Mouse (Mus musculus) ES-Bruce4 (cell line): ENCODE results near the gene Tcf7l1. TPM values are rescaled to one million over a fixed set of nuclear protein-coding genes. Genes with fewer than 3 reads are reported as not detected.

Source experiments
- H3K27ac ChIP-seq: 2 replicates; pipeline ENCODE4 v1.5.1; 2012; ENCODE audit warnings: low read length, inconsistent platforms; ENCODE audit not compliant: insufficient read depth
- H3K27me3 ChIP-seq: 2 replicates; pipeline ENCODE4 v1.6.1; 2012; ENCODE audit warnings: mild to moderate bottlenecking, low read length, inconsistent platforms; ENCODE audit not compliant: control insufficient read depth, poor library complexity, insufficient read depth, severe bottlenecking
- H3K36me3 ChIP-seq: 2 replicates; pipeline ENCODE4 v1.6.1; 2012; ENCODE audit warnings: inconsistent platforms, mild to moderate bottlenecking, low read length, moderate library complexity; ENCODE audit not compliant: control insufficient read depth, poor library complexity, insufficient read depth, severe bottlenecking
- H3K4me1 ChIP-seq: one replicate; pipeline ENCODE4 v1.8.1; 2011; ENCODE audit warnings: low read length; ENCODE audit not compliant: control insufficient read depth, insufficient read depth
- H3K4me3 ChIP-seq: 2 replicates; pipeline ENCODE4 v1.5.1; 2011; ENCODE audit warnings: low read depth, mild to moderate bottlenecking, low read length
- H3K9ac ChIP-seq: 2 replicates; pipeline ENCODE4 v1.6.1; 2012; ENCODE audit warnings: low read depth, mild to moderate bottlenecking, inconsistent platforms; ENCODE audit not compliant: poor library complexity, severe bottlenecking
- H3K9me3 ChIP-seq: replicated peaks from 2 replicates; pipeline ENCODE4 v1.6.1; 2012; ENCODE audit warnings: mild to moderate bottlenecking, low read length, inconsistent platforms; ENCODE audit not compliant: control insufficient read depth, poor library complexity, insufficient read depth, severe bottlenecking
- CTCF ChIP-seq: IDR thresholded peaks from one replicate; pipeline ENCODE4 v1.8.1; 2011; ENCODE audit warnings: low read depth, low read length
- EP300 ChIP-seq: IDR thresholded peaks from 2 replicates; pipeline ENCODE4 v1.6.1; 2011; ENCODE audit warnings: low read depth, low read length; ENCODE audit not compliant: insufficient read depth
- POLR2A ChIP-seq: IDR thresholded peaks from one replicate; pipeline ENCODE4 v1.8.1; 2011; ENCODE audit warnings: low read length; ENCODE audit not compliant: insufficient read depth
- polyA plus RNA-seq: library from polyadenylated mRNA; stranded (reverse); fragments of >200 nt; gene quantifications from 2 replicates; pipeline ENCODE4 v1.2.4, GENCODE M21; 2011; ENCODE audit warnings: low read depth; ENCODE audit not compliant: missing spikeins, insufficient read depth, insufficient read length

Gene Tcf7l1
- polyA plus RNA-seq, 1 experiment, result 84.8 TPM

- TF ChIP-seq POLR2A, result no peak
- no peak for TF ChIP-seq CTCF
- no peak for TF ChIP-seq EP300
- Histone ChIP-seq H3K4me1 (peaks cover 1% of the 10 kb centered on the region), H3K27ac (no peak overlapping the region), H3K36me3 (no peaks in the 10 kb centered on the region), H3K9ac (no peak overlapping the region), H3K27me3 (no peaks in the 10 kb centered on the region), H3K9me3 (no peaks in the 10 kb centered on the region), H3K4me3 (no peak overlapping the region)
These were observed 3.6 kb upstream of the Tcf7l1 start for GRCm38 (mm10) chr6:72792641-72793040.

GRCm38 (mm10) chr6:72787948-72788891 lies 834 bp downstream of the Tcf7l1 start:
- Histone ChIP-seq H3K36me3 (peaks cover 14% of the 10 kb centered on the region), H3K9me3 (no peaks in the 10 kb centered on the region), H3K4me1 (no peaks in the 10 kb centered on the region), H3K27ac (peak overlapping the region; percentile 28; the same call in 1 of the 2 replicates), H3K4me3 (peak overlapping the region; percentile 80), H3K9ac (peak overlapping the region; percentile 88), H3K27me3 (no peaks in the 10 kb centered on the region)
- TF ChIP-seq POLR2A (no peak), EP300 (peak; percentile 64), CTCF (no peak)

DNA sequence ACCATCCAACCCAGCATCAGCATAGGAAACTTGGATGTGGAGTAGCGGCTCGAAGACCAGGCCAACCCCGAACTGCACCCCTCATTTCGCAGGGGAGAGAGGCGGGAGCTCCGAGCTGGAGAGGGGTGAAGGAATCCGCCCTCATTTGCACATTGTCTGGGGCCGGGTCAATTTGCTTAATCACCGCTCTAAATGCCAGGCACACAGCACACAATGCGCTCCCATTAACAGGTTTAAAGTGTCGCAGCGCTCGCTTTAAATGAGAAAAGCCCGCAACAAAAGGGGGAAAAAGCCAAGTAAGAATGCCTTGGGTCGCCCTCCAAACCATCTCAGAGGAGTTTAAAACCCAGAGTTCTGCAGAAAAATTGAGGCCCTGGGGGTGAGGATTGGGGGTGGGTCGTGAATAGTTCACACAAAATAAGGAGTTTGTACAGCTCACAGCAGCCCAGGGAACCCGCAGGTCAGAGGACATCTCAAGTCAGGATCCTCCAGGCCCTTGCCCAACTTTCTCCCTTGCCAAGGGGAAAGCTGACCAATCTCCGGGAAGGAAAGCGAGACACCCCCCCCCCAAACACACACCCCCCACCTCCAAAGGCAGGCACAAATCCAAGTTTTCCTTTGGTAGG lies 1.6 kb downstream of the Tcf7l1 start:
- TF ChIP-seq POLR2A, result no peak
- TF ChIP-seq CTCF, result no peak
- TF ChIP-seq EP300, result peak; percentile 99
- H3K4me1 ChIP-seq, result no peaks in the 10 kb centered on the region
- no peaks in the 10 kb centered on the region for H3K9me3 ChIP-seq
- peaks cover 14% of the 10 kb centered on the region for H3K36me3 ChIP-seq
- no peaks in the 10 kb centered on the region for H3K27me3 ChIP-seq
- H3K9ac ChIP-seq, result peak overlapping the region; percentile 88
- H3K27ac ChIP-seq, result peak overlapping the region; percentile 28; the same call in 1 of the 2 replicates
- H3K4me3 ChIP-seq, result peak overlapping the region; percentile 80

- H3K4me3 ChIP-seq, result no peak overlapping the region
- H3K9ac ChIP-seq, result no peak overlapping the region
- no peak for TF ChIP-seq CTCF
- no peak for TF ChIP-seq POLR2A
- no peak for TF ChIP-seq EP300
- no peaks in the 10 kb centered on the region for H3K27me3 ChIP-seq
- no peaks in the 10 kb centered on the region for H3K4me1 ChIP-seq
- peaks cover 22% of the 10 kb centered on the region for H3K36me3 ChIP-seq
- H3K9me3 ChIP-seq, result 0 out of 2 replicates have a peak, but pooled peaks cover 2% of the 10 kb centered on the region
- H3K27ac ChIP-seq, result no peak overlapping the region
These were observed 5.3 kb downstream of the Tcf7l1 start for GRCm38 (mm10) chr6:72783780-72784179.

DNA sequence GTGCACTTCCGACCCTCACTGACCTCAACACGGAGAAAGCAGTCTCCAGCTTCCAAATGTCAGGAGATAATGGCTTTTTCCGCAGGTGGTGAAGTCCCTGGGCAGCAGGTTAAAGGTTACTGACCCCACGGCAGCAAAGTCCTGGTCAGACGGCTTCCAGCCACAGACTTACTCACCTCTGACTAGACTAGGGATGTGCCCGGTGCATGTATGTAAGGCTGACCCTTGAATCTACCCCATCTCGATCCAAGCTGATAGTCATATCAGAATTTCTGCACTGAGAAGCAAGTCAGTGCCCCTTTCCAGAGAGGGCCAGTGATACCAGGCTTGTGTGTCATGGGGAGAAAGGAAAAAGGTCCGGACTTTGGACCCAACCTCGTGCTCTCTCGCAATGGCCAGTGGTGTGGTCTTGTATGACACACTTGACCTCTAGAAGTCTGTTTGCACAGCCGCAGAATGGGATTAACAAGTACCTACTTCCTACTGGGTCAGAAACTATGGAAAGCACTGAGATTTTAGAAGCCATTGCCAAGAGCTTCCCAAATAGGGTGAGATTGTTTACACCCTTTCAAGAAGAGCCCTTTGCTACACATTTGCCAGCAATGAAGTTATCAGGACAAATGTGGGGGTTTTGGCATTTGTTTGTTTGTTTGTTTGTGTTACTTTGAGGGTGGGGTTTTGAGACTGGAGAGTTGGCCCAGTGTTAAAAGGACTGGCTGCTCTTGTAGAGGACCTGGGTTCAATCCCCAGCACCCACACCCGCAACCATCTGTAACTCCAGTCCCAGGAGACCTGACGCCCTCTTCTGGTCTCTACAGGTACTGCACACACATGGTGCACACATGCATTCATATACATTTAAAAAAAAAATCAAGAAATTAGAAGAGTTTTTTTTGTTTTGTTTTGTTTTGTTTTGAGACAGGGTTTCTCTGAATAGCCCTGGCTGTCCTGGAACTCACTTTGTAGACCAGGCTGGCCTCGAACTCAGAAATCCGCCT lies 10.0 kb downstream of the Tcf7l1 start:
- no peak overlapping the region for H3K9ac ChIP-seq
- H3K4me1 ChIP-seq, result no peaks in the 10 kb centered on the region
- H3K4me3 ChIP-seq, result no peak overlapping the region
- peaks cover 11% of the 10 kb centered on the region; the same call in 1 of the 2 replicates for H3K36me3 ChIP-seq
- TF ChIP-seq POLR2A (no peak), EP300 (no peak), CTCF (peak; percentile 27)
- H3K9me3 ChIP-seq, result 0 out of 2 replicates have a peak, but pooled peaks cover 2% of the 10 kb centered on the region
- no peaks in the 10 kb centered on the region for H3K27me3 ChIP-seq
- no peak overlapping the region for H3K27ac ChIP-seq
